Mouse (Mus musculus) midbrain, embryonic 11.5 days (tissue): ENCODE data around the gene Tmem189. TPM values are rescaled to one million over a fixed set of nuclear protein-coding genes. Genes with fewer than 3 reads are reported as not detected.

ENCODE experiments used
- ATAC-seq: fragments of 200-750 bp; cut with Nextera tagmentation; 2 replicates; pipeline ENCODE4 v1.8.0; 2017; ENCODE audit warnings: moderate TSS enrichment, moderate library complexity; ENCODE audit not compliant: low FRiP score
- DNase-seq: peaks from one replicate; pipeline ENCODE4 v3.0.0; 2015; ENCODE audit warnings: low spot score; ENCODE audit errors: missing footprints
- H3K27ac ChIP-seq: fragments of 300-500 bp; sonication (generic); 2 replicates; pipeline ENCODE4 v1.5.1; 2014; ENCODE audit warnings: low read depth, low read length
- H3K27me3 ChIP-seq: fragments of 300-500 bp; sonication (generic); 2 replicates; pipeline ENCODE4 v1.6.1; 2014; ENCODE audit warnings: mild to moderate bottlenecking, low read length, moderate library complexity, mixed read lengths; ENCODE audit not compliant: control insufficient read depth, insufficient read depth
- H3K36me3 ChIP-seq: fragments of 300-500 bp; sonication (generic); 2 replicates; pipeline ENCODE4 v1.6.1; 2014; ENCODE audit warnings: mild to moderate bottlenecking, low read length, moderate library complexity, mixed read lengths; ENCODE audit not compliant: control insufficient read depth, insufficient read depth
- H3K4me1 ChIP-seq: fragments of 300-500 bp; sonication (generic); 2 replicates; pipeline ENCODE4 v1.6.1; 2014; ENCODE audit warnings: low read length; ENCODE audit not compliant: control insufficient read depth, insufficient read depth
- H3K4me2 ChIP-seq: fragments of 300-500 bp; sonication (generic); 2 replicates; pipeline ENCODE4 v1.6.1; 2014; ENCODE audit warnings: mild to moderate bottlenecking, moderate library complexity
- H3K4me3 ChIP-seq: fragments of 300-500 bp; sonication (generic); 2 replicates; pipeline ENCODE4 v1.5.1; 2014; ENCODE audit warnings: low read depth, low read length
- H3K9ac ChIP-seq: fragments of 300-500 bp; sonication (generic); 2 replicates; pipeline ENCODE4 v1.6.1; 2014; ENCODE audit warnings: low read length
- H3K9me3 ChIP-seq: fragments of 300-500 bp; sonication (generic); 2 replicates; pipeline ENCODE4 v1.6.1; 2016; ENCODE audit warnings: low read length; ENCODE audit not compliant: control insufficient read depth
- WGBS: fragments of 180-500 bp; shearing (Covaris S2); extraction: QIAGEN DNeasy Blood & Tissue Kit; methylation state at CpG from one replicate; pipeline ENCODE4 v1.1.7; 2014; 5-methylcytosine and 5-hydroxymethylcytosine counted together
- polyA plus RNA-seq: library from polyadenylated mRNA; unstranded; fragments of >200 nt; fragmentation: Nextera tagmentation; extraction: Ambion mirVana; gene quantifications from 2 replicates; pipeline ENCODE4 v1.2.1, GENCODE M21; 2014

The Tmem189 gene
- polyA plus RNA-seq, 1 experiment from 2014 or later = 31.5 TPM

- no peaks in the 10 kb centered on the region for H3K36me3 ChIP-seq
- no peak overlapping the region for H3K9ac ChIP-seq
- no peaks in the 10 kb centered on the region; the same call in 1 of the 2 replicates for H3K27me3 ChIP-seq
- H3K4me2 ChIP-seq = no peak overlapping the region
- no peak overlapping the region for H3K27ac ChIP-seq
- ATAC-seq = no peak
- no peak for DNase-seq
- 78% methylated on average over 8 of the region's 8 CpGs for WGBS
- H3K4me3 ChIP-seq = no peak overlapping the region
- peaks cover 7% of the 10 kb centered on the region for H3K4me1 ChIP-seq
- H3K9me3 ChIP-seq = no peaks in the 10 kb centered on the region
Observed at GRCm38 (mm10) chr2:167600481-167600995, 89.1 kb downstream of the Tmem189 start.

GRCm38 (mm10) chr2:167599917-167600316 lies 89.7 kb downstream of the Tmem189 start:
- ATAC-seq = no peak
- Histone ChIP-seq H3K4me2 (no peak overlapping the region), H3K9ac (no peak overlapping the region), H3K36me3 (no peaks in the 10 kb centered on the region), H3K9me3 (no peaks in the 10 kb centered on the region), H3K4me3 (no peak overlapping the region), H3K27me3 (no peaks in the 10 kb centered on the region; the same call in 1 of the 2 replicates), H3K4me1 (peaks cover 7% of the 10 kb centered on the region), H3K27ac (no peak overlapping the region)
- WGBS = 71% methylated on average over 6 of the region's 6 CpGs
- no peak for DNase-seq

- H3K36me3 ChIP-seq = no peaks in the 10 kb centered on the region
- ATAC-seq (no peak), DNase-seq (no peak)
- H3K4me1 ChIP-seq = peaks cover 11% of the 10 kb centered on the region
- H3K9me3 ChIP-seq = no peaks in the 10 kb centered on the region
- no peak overlapping the region for H3K4me3 ChIP-seq
- 83% methylated on average over 5 of the region's 5 CpGs for WGBS
- H3K9ac ChIP-seq = no peak overlapping the region
- H3K27ac ChIP-seq = no peak overlapping the region
- no peaks in the 10 kb centered on the region; the same call in 1 of the 2 replicates for H3K27me3 ChIP-seq
- no peak overlapping the region for H3K4me2 ChIP-seq
Observed at GRCm38 (mm10) chr2:167599195-167599594, 90.4 kb downstream of the Tmem189 start.

GRCm38 (mm10) chr2:167597492-167598186 lies 92.0 kb downstream of the Tmem189 start:
- H3K27ac ChIP-seq = no peak overlapping the region
- 34% methylated on average over 33 of the region's 40 CpGs for WGBS
- peak overlapping the region; percentile 35 for H3K4me2 ChIP-seq
- no peak for DNase-seq
- H3K4me3 ChIP-seq = no peak overlapping the region
- peak overlapping the region; percentile 40; the same call in 1 of the 2 replicates for H3K9ac ChIP-seq
- peak; percentile 64 for ATAC-seq
- no peaks in the 10 kb centered on the region for H3K36me3 ChIP-seq
- H3K27me3 ChIP-seq = no peaks in the 10 kb centered on the region; the same call in 1 of the 2 replicates
- H3K4me1 ChIP-seq = peaks cover 11% of the 10 kb centered on the region
- H3K9me3 ChIP-seq = no peaks in the 10 kb centered on the region

- no peaks in the 10 kb centered on the region for H3K36me3 ChIP-seq
- no peaks in the 10 kb centered on the region; the same call in 1 of the 2 replicates for H3K27me3 ChIP-seq
- H3K4me3 ChIP-seq = no peak overlapping the region
- no peak overlapping the region for H3K27ac ChIP-seq
- no peak for DNase-seq
- H3K4me1 ChIP-seq = peaks cover 11% of the 10 kb centered on the region
- H3K9me3 ChIP-seq = no peaks in the 10 kb centered on the region
- H3K4me2 ChIP-seq = peak overlapping the region; percentile 35
- H3K9ac ChIP-seq = peak overlapping the region; percentile 40; the same call in 1 of the 2 replicates
- peak; percentile 33; the same call in 1 of the 2 replicates for ATAC-seq
- 47% methylated on average over 27 of the region's 27 CpGs for WGBS
Observed at GRCm38 (mm10) chr2:167596726-167597491, 92.7 kb downstream of the Tmem189 start.

GRCm38 (mm10) chr2:167596262-167596661 lies 93.4 kb downstream of the Tmem189 start:
- H3K27ac ChIP-seq = no peak overlapping the region
- H3K9ac ChIP-seq = no peak overlapping the region
- H3K36me3 ChIP-seq = no peaks in the 10 kb centered on the region
- H3K9me3 ChIP-seq = no peaks in the 10 kb centered on the region
- no peaks in the 10 kb centered on the region; the same call in 1 of the 2 replicates for H3K27me3 ChIP-seq
- H3K4me1 ChIP-seq = peaks cover 11% of the 10 kb centered on the region
- DNase-seq (no peak), ATAC-seq (no peak)
- 48% methylated on average over 4 of the region's 4 CpGs for WGBS
- no peak overlapping the region for H3K4me2 ChIP-seq
- no peak overlapping the region for H3K4me3 ChIP-seq

- no peaks in the 10 kb centered on the region for H3K9me3 ChIP-seq
- H3K27me3 ChIP-seq = no peaks in the 10 kb centered on the region; the same call in 1 of the 2 replicates
- H3K36me3 ChIP-seq = no peaks in the 10 kb centered on the region
- peaks cover 11% of the 10 kb centered on the region for H3K4me1 ChIP-seq
- 46% methylated on average over 14 of the region's 14 CpGs for WGBS
- no peak overlapping the region for H3K4me3 ChIP-seq
- H3K27ac ChIP-seq = no peak overlapping the region
- H3K4me2 ChIP-seq = no peak overlapping the region
- ATAC-seq (no peak), DNase-seq (no peak)
- no peak overlapping the region for H3K9ac ChIP-seq
Observed at GRCm38 (mm10) chr2:167595761-167596171, 93.9 kb downstream of the Tmem189 start.

- H3K27me3 ChIP-seq = no peaks in the 10 kb centered on the region; the same call in 1 of the 2 replicates
- DNase-seq = no peak
- no peaks in the 10 kb centered on the region for H3K36me3 ChIP-seq
- no peak overlapping the region for H3K4me3 ChIP-seq
- no peak for ATAC-seq
- H3K9ac ChIP-seq = no peak overlapping the region
- no peak overlapping the region for H3K27ac ChIP-seq
- no peak overlapping the region for H3K4me2 ChIP-seq
- 40% methylated on average over 10 of the region's 10 CpGs for WGBS
- peaks cover 11% of the 10 kb centered on the region for H3K4me1 ChIP-seq
- no peaks in the 10 kb centered on the region for H3K9me3 ChIP-seq
Observed at GRCm38 (mm10) chr2:167594444-167594934, 95.1 kb downstream of the Tmem189 start.
